Mouse (Mus musculus) kidney, adult 2 months (tissue): ENCODE measurements around the gene Wdr24.

Source experiments
- CTCF ChIP-seq: fragments of 200-500 bp; conservative IDR thresholded peaks from 2 replicates; pipeline ENCODE4 v1.5.1; 2011; ENCODE audit warnings: low read depth, mild to moderate bottlenecking, control low read depth, low read length, moderate library complexity, mixed read lengths; ENCODE audit not compliant: insufficient read depth, insufficient read length
- POLR2A ChIP-seq: fragments of 200-500 bp; IDR thresholded peaks from one replicate; pipeline ENCODE4 v1.6.1; 2011; ENCODE audit warnings: low read depth, low read length, control low read depth

DNA sequence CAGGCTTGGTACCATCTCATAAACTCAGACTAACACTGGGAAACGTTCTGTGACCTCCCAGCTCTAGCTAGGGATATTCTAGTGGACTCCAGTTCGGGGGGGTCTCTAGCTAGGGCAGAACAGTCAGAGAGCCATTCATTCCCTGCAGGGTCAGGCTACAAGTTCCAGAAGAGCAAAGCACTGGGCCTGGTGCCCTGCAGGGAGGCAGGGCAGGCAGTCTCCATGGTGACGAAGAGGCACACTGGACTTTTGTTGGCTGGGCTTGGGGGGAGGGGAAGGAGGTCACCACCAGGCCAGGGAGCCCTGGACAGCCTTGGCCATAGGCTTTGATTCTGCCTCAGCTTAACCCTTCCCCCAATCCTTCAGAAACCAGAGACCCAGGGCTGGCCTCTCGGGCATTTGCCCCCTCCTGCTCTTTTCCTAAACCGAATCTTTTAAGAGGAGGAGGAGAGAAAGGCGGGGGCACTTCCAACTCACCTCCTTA is 27.8 kb upstream of the Wdr24 start, which contains the start of gene AC134908.4:
- no peak for TF ChIP-seq POLR2A
- no peak for TF ChIP-seq CTCF
